28 mouse cellular contexts compared by ENCODE assay signal in genomic region chr8:93878396-93878795, GRCm38 (mm10).
DNase-seq lines count a peak whose midpoint lies in the region; ATAC-seq and TF ChIP-seq lines count a peak whose summit lies in the region.
"Had no signal": no experiment of that assay in that cellular context is flagged by ENCODE, and none has a peak within 500 bp of the region (broad histone marks: within the 10 kb centered on the region; RNA-seq: fewer than 3 reads in every experiment).

No protein-coding gene starts in this region.

- TF ChIP-seq CTCF in cerebellum, adult 2 months (IDR thresholded peaks at IDR 0.05; ENCODE audit: borderline replicate concordance, insufficient read depth, low read depth, low read length): no peak
- TF ChIP-seq CTCF in layer of hippocampus, adult 2 months (conservative IDR thresholded peaks at IDR 0.05): no peak
- no peak for TF ChIP-seq CTCF in cortical plate, adult 2 months (IDR thresholded peaks at IDR 0.05; ENCODE audit: extremely low read depth, insufficient read depth, low read length)

- no peak overlapping the region for H3K4me3 ChIP-seq in cerebellum, adult 2 months (replicated peaks; ENCODE audit: insufficient read depth, low read depth, low read length)
- H3K4me3 ChIP-seq in layer of hippocampus, adult 2 months: no peak overlapping the region
- peak overlapping the region; percentile 15 for H3K4me3 ChIP-seq in megakaryocyte, embryonic 14.5 days (replicated peaks)
- H3K4me3 ChIP-seq in cortical plate, adult 2 months (ENCODE audit: insufficient read depth, low read length): no peak overlapping the region
- H3K4me3 ChIP-seq: embryonic facial prominence, embryonic 13.5 days; embryonic facial prominence, embryonic 15.5 days; erythroblast, embryonic 14.5 days; forebrain, embryonic 10.5 days; forebrain, embryonic 12.5 days had no signal

- H3K27me3 ChIP-seq in cerebellum, adult 2 months (ENCODE audit: control insufficient read depth, insufficient read depth, low read length): no peaks in the 10 kb centered on the region
- peaks cover 2% of the 10 kb centered on the region for H3K27me3 ChIP-seq in megakaryocyte, embryonic 14.5 days (replicated peaks)
- H3K27me3 ChIP-seq: CH12.LX; embryonic facial prominence, embryonic 13.5 days; embryonic facial prominence, embryonic 15.5 days; forebrain, embryonic 12.5 days; Patski had no signal

- TF ChIP-seq POLR2A in cerebellum, adult 2 months (IDR thresholded peaks at IDR 0.05; ENCODE audit: borderline replicate concordance, insufficient read depth, low read length): no peak
- no peak for TF ChIP-seq POLR2A in cortical plate, adult 2 months (IDR thresholded peaks at IDR 0.05; ENCODE audit: extremely low read depth, insufficient read depth, low read length)

- DNase-seq in cerebellum, adult 2 months: no peak
- no peak for DNase-seq in cerebellum, postnatal 14 days
- no peak for DNase-seq in layer of hippocampus, adult 2 months (ENCODE audit: low spot score in 2 of 2)
- DNase-seq in layer of hippocampus, adult 9-11 months: no peak
- DNase-seq: adrenal gland, adult 8-10 months; adrenal gland, postnatal 14 days; adrenal gland, postnatal 36 days; B cell, adult 2 months; cerebellum, adult 11-12 months; cerebellum, adult 8-10 months; cerebellum, adult 9-11 months; cerebellum, postnatal 25 days; embryo, embryonic 11 days had no signal

- peaks cover 62% of the 10 kb centered on the region for H3K4me1 ChIP-seq in cerebellum, adult 2 months (ENCODE audit: control insufficient read depth, insufficient read depth, low read length)
- H3K4me1 ChIP-seq in megakaryocyte, embryonic 14.5 days: no peaks in the 10 kb centered on the region
- peaks cover 25% of the 10 kb centered on the region for H3K4me1 ChIP-seq in cortical plate, adult 2 months (ENCODE audit: control insufficient read depth, insufficient read depth, low read length)
- H3K4me1 ChIP-seq: embryonic facial prominence, embryonic 13.5 days; embryonic facial prominence, embryonic 15.5 days had no signal

- H3K27ac ChIP-seq in cerebellum, adult 2 months (ENCODE audit: insufficient read depth, low read length): peak overlapping the region; percentile 55
- H3K27ac ChIP-seq in layer of hippocampus, adult 2 months: peak overlapping the region; percentile 57
- H3K27ac ChIP-seq in cortical plate, adult 2 months (ENCODE audit: insufficient read depth, low read length): peak overlapping the region; percentile 60; the same call in 1 of the 2 replicates
- H3K27ac ChIP-seq: embryonic facial prominence, embryonic 13.5 days; embryonic facial prominence, embryonic 15.5 days; forebrain, embryonic 10.5 days; forebrain, embryonic 12.5 days had no signal

- H3K36me3 ChIP-seq in megakaryocyte, embryonic 14.5 days (replicated peaks; ENCODE audit: low read length): no peaks in the 10 kb centered on the region
- H3K36me3 ChIP-seq: embryonic facial prominence, embryonic 13.5 days; embryonic facial prominence, embryonic 15.5 days; forebrain, embryonic 10.5 days; G1E had no signal

- no peak for ATAC-seq in megakaryocyte, adult 5-6 weeks (ENCODE audit: poor library complexity, severe bottlenecking)
- ATAC-seq: activated CD4-positive, CD25-positive, alpha-beta regulatory T cell, adult 4 months; CD4-positive, CD25-positive, alpha-beta regulatory T cell, adult 4 months; forebrain, embryonic 14.5 days; forebrain, embryonic 16.5 days; Patski had no signal

- WGBS in cerebellum, adult 2 months: 63% methylated on average over 4 of the region's 4 CpGs

- H3K9me3 ChIP-seq in megakaryocyte, embryonic 14.5 days: 0 out of 2 replicates have a peak, but pooled peaks cover 4% of the 10 kb centered on the region
- H3K9me3 ChIP-seq: embryonic facial prominence, embryonic 13.5 days; embryonic facial prominence, embryonic 15.5 days; forebrain, embryonic 10.5 days; forebrain, embryonic 12.5 days had no signal
